ENCODE assay signal across 9 mouse cellular contexts in genomic region chr12:13504771-13505444, GRCm38 (mm10).
"Had no signal": no experiment of that assay in that cellular context is flagged by ENCODE, and none has a peak within 500 bp of the region (broad histone marks: within the 10 kb centered on the region; RNA-seq: fewer than 3 reads in every experiment).

No protein-coding gene starts in this region.

- DNase-seq: kidney, postnatal 25 days; layer of hippocampus, adult 9-11 months; layer of hippocampus, postnatal 36 days; lung, embryonic 14.5 days; lung, postnatal 10 days; right cerebral cortex, postnatal 14 days; thymus, postnatal 36 days had no signal

- ATAC-seq: liver, embryonic 12.5 days; midbrain, embryonic 16.5 days had no signal
